Mouse (Mus musculus): ENCODE measurements around the gene Ccdc92b. TPM values are rescaled to one million over a fixed set of nuclear protein-coding genes. Genes with fewer than 3 reads are reported as not detected.

The Ccdc92b gene
- polyA plus RNA-seq, 1 experiment from 2014 or later = 2.5 TPM

GRCm38 (mm10) chr11:74672901-74673513, 53.6 kb downstream of the Ccdc92b start:
- ATAC-seq (ENCODE audit: low FRiP score, low read depth) = no peak
- Histone ChIP-seq H3K4me2 (replicated peaks) (no peak overlapping the region), H3K9ac (replicated peaks) (no peak overlapping the region), H3K36me3 (peaks cover 55% of the 10 kb centered on the region), H3K4me3 (no peak overlapping the region), H3K4me1 (no peaks in the 10 kb centered on the region), H3K27me3 (no peaks in the 10 kb centered on the region), H3K9me3 (no peaks in the 10 kb centered on the region), H3K27ac (replicated peaks) (no peak overlapping the region)
- 80% methylated on average over 6 of the region's 6 CpGs for WGBS

GRCm38 (mm10) chr11:74673561-74673960, 54.2 kb downstream of the Ccdc92b start:
- no peak for ATAC-seq (ENCODE audit: low FRiP score, low read depth)
- H3K4me1 ChIP-seq = no peaks in the 10 kb centered on the region
- H3K27ac ChIP-seq (replicated peaks) = no peak overlapping the region
- no peak overlapping the region for H3K4me3 ChIP-seq
- H3K36me3 ChIP-seq = peaks cover 55% of the 10 kb centered on the region
- H3K9me3 ChIP-seq = no peaks in the 10 kb centered on the region
- no peak overlapping the region for H3K4me2 ChIP-seq (replicated peaks)
- no peaks in the 10 kb centered on the region for H3K27me3 ChIP-seq
- WGBS = 88% methylated on average over 1 of the region's 1 CpGs
- H3K9ac ChIP-seq (replicated peaks) = no peak overlapping the region

- H3K9ac ChIP-seq (replicated peaks) = no peak overlapping the region
- peaks cover 59% of the 10 kb centered on the region for H3K36me3 ChIP-seq
- H3K4me1 ChIP-seq = no peaks in the 10 kb centered on the region
- H3K27me3 ChIP-seq = no peaks in the 10 kb centered on the region
- no peak overlapping the region for H3K4me3 ChIP-seq
- ATAC-seq (ENCODE audit: low FRiP score, low read depth) = no peak
- 95% methylated on average over 8 of the region's 8 CpGs for WGBS
- no peaks in the 10 kb centered on the region for H3K9me3 ChIP-seq
- H3K4me2 ChIP-seq (replicated peaks) = no peak overlapping the region
- H3K27ac ChIP-seq (replicated peaks) = no peak overlapping the region
These were observed 55.3 kb downstream of the Ccdc92b start for GRCm38 (mm10) chr11:74674713-74675112.

- Histone ChIP-seq H3K27me3 (no peaks in the 10 kb centered on the region), H3K4me2 (replicated peaks) (no peak overlapping the region), H3K27ac (replicated peaks) (no peak overlapping the region), H3K36me3 (peaks cover 64% of the 10 kb centered on the region), H3K9me3 (no peaks in the 10 kb centered on the region), H3K9ac (replicated peaks) (no peak overlapping the region), H3K4me3 (no peak overlapping the region), H3K4me1 (no peaks in the 10 kb centered on the region)
- ATAC-seq (ENCODE audit: low FRiP score, low read depth) = no peak
- 87% methylated on average over 4 of the region's 4 CpGs for WGBS
These were observed 55.8 kb downstream of the Ccdc92b start for GRCm38 (mm10) chr11:74675156-74675555.

Other genes with a start within 250 kb of the Ccdc92b start
- gene Rap1gap2, start 8.7 kb upstream of the Ccdc92b start, polyA plus RNA-seq (2016; fragmentation: Nextera tagmentation; extraction: Ambion mirVana) = 5.0 and 6.1 TPM in 2 replicates
- gene Cluh, start 29.9 kb downstream of the Ccdc92b start, polyA plus RNA-seq (2016; fragmentation: Nextera tagmentation; extraction: Ambion mirVana) = 19.4 and 19.9 TPM in 2 replicates
- 70.3 and 81.9 TPM in 2 replicates for gene Pafah1b1, start 105.1 kb downstream of the Ccdc92b start, polyA plus RNA-seq (2016; fragmentation: Nextera tagmentation; extraction: Ambion mirVana)
- 56.3 and 58.5 TPM in 2 replicates for gene Mettl16, start 151.2 kb downstream of the Ccdc92b start, polyA plus RNA-seq (2016; fragmentation: Nextera tagmentation; extraction: Ambion mirVana)
- gene Mnt, start 211.3 kb downstream of the Ccdc92b start, polyA plus RNA-seq (2016; fragmentation: Nextera tagmentation; extraction: Ambion mirVana) = 8.7 TPM in 2 replicates